Mouse (Mus musculus) CH12.LX (cell line): ENCODE results near the gene Gdf10. TPM values are rescaled to one million over a fixed set of nuclear protein-coding genes. Genes with fewer than 3 reads are reported as not detected.

Experiments
- DNase-seq: peaks from one replicate; pipeline ENCODE4 v3.0.0-alpha.2; 2013; ENCODE audit errors: extremely low read depth
- H3K27ac ChIP-seq: 2 replicates; pipeline ENCODE4 v1.5.1; 2012; ENCODE audit warnings: low read depth, mild to moderate bottlenecking, control low read depth, moderate library complexity; ENCODE audit not compliant: insufficient read depth
- H3K27me3 ChIP-seq: replicated peaks from 2 replicates; pipeline ENCODE3; 2012; ENCODE audit warnings: inconsistent platforms
- H3K36me3 ChIP-seq, 2 experiments: replicated peaks in 1 of 2; 2 replicates each; pipeline versions ENCODE3 to v1.6.1; 2012; ENCODE audit warnings: inconsistent platforms in 1 of 2, low read length in 1 of 2, mild to moderate bottlenecking in 1 of 2, mixed read lengths in 1 of 2, moderate library complexity in 1 of 2; ENCODE audit not compliant: control insufficient read depth in 1 of 2, insufficient read depth in 1 of 2
- H3K4me1 ChIP-seq, 2 experiments: 2 replicates each; pipeline ENCODE4 v1.6.1; 2012; ENCODE audit warnings: inconsistent platforms in 1 of 2, moderate library complexity in 1 of 2; ENCODE audit not compliant: insufficient read depth in 2 of 2, control insufficient read depth in 1 of 2
- H3K4me2 ChIP-seq: 2 replicates; pipeline ENCODE4 v1.6.1; 2012; ENCODE audit warnings: low read depth, mild to moderate bottlenecking, control low read depth; ENCODE audit not compliant: poor library complexity, insufficient read depth, severe bottlenecking
- H3K4me3 ChIP-seq, 3 experiments: fragments of 150-350 bp in 1 of 3; sonication (generic) in 1 of 3; replicated peaks in 1 of 3; 2 replicates each; pipeline versions ENCODE3 to v1.5.1; 2011 to 2012; ENCODE audit warnings: low read depth in 2 of 3, low read length in 2 of 3, mild to moderate bottlenecking in 2 of 3, moderate library complexity in 2 of 3, control low read depth in 1 of 3, improper control_type of control experiment in 1 of 3, inconsistent platforms in 1 of 3, mixed read lengths in 1 of 3; ENCODE audit not compliant: poor library complexity in 1 of 3
- H3K79me2 ChIP-seq: replicated peaks from 2 replicates; pipeline ENCODE4 v1.6.1; 2012; ENCODE audit warnings: mild to moderate bottlenecking, moderate library complexity; ENCODE audit not compliant: control insufficient read depth, poor library complexity, insufficient read depth, severe bottlenecking; ENCODE audit errors: extremely low read depth
- H3K9ac ChIP-seq: 2 replicates; pipeline ENCODE4 v1.6.1; 2012; ENCODE audit warnings: low read depth, mild to moderate bottlenecking, control low read depth, moderate library complexity; ENCODE audit not compliant: insufficient read depth
- H3K9me3 ChIP-seq: replicated peaks from 2 replicates; pipeline ENCODE3; 2012; ENCODE audit warnings: low read length, inconsistent platforms, mixed read lengths
- CTCF ChIP-seq, 2 experiments: IDR thresholded peaks in 1 of 2; conservative IDR thresholded peaks in 1 of 2; 2 replicates each; pipeline ENCODE4 v1.5.1; 2011 to 2012; ENCODE audit warnings: low read depth in 2 of 2, low read length in 2 of 2, improper control_type of control experiment in 1 of 2, inconsistent platforms in 1 of 2, mild to moderate bottlenecking in 1 of 2, moderate library complexity in 1 of 2
- ETS1 ChIP-seq: conservative IDR thresholded peaks from 2 replicates; pipeline ENCODE4 v1.6.1; 2012; ENCODE audit warnings: low read depth, mild to moderate bottlenecking, inconsistent platforms, low read length, improper control_type of control experiment, moderate library complexity
- HCFC1 ChIP-seq: IDR thresholded peaks from 2 replicates; pipeline ENCODE4 v1.6.1; 2012; ENCODE audit warnings: low read depth, mild to moderate bottlenecking, inconsistent platforms, low read length, improper control_type of control experiment
- JUND ChIP-seq: conservative IDR thresholded peaks from 2 replicates; pipeline ENCODE4 v1.6.1; 2011; ENCODE audit warnings: low read depth, low read length, improper control_type of control experiment
- KAT2A ChIP-seq: IDR thresholded peaks from 2 replicates; pipeline ENCODE4 v1.6.1; 2012; ENCODE audit warnings: low read length, improper control_type of control experiment, inconsistent platforms; ENCODE audit not compliant: insufficient replicate concordance
- MAX ChIP-seq: IDR thresholded peaks from 2 replicates; pipeline ENCODE4 v1.6.1; 2011; ENCODE audit warnings: low read length, improper control_type of control experiment
- MEF2A ChIP-seq: IDR thresholded peaks from 2 replicates; pipeline ENCODE4 v1.6.1; 2014; ENCODE audit warnings: low read depth, mild to moderate bottlenecking, inconsistent platforms, low read length, improper control_type of control experiment, borderline replicate concordance
- MXI1 ChIP-seq: IDR thresholded peaks from 2 replicates; pipeline ENCODE4 v1.6.1; 2011; ENCODE audit warnings: mild to moderate bottlenecking, low read depth, low read length, improper control_type of control experiment
- NELFE ChIP-seq: IDR thresholded peaks from 2 replicates; pipeline ENCODE4 v1.6.1; 2011; ENCODE audit warnings: low read depth, low read length, improper control_type of control experiment
- NRF1 ChIP-seq: IDR thresholded peaks from 2 replicates; pipeline ENCODE4 v1.6.1; 2014; ENCODE audit warnings: low read depth, mild to moderate bottlenecking, inconsistent platforms, low read length, improper control_type of control experiment, moderate library complexity
- POLR2AphosphoS2 ChIP-seq: IDR thresholded peaks from 2 replicates; pipeline ENCODE4 v1.6.1; 2011; ENCODE audit warnings: low read depth, low read length, improper control_type of control experiment
- RAD21 ChIP-seq: IDR thresholded peaks from 2 replicates; pipeline ENCODE4 v1.6.1; 2011; ENCODE audit warnings: low read depth, mild to moderate bottlenecking, low read length, improper control_type of control experiment, moderate library complexity
- SIN3A ChIP-seq: IDR thresholded peaks from 2 replicates; pipeline ENCODE4 v1.6.1; 2012; ENCODE audit warnings: low read length, improper control_type of control experiment, inconsistent platforms
- SMC3 ChIP-seq: IDR thresholded peaks from 2 replicates; pipeline ENCODE4 v1.6.1; 2011; ENCODE audit warnings: low read depth, low read length, improper control_type of control experiment
- TCF12 ChIP-seq: IDR thresholded peaks from 2 replicates; pipeline ENCODE4 v1.6.1; 2014; ENCODE audit warnings: low read depth, mild to moderate bottlenecking, inconsistent platforms, low read length, improper control_type of control experiment
- dilution Hi-C: fragments of 300-500 bp; cut with MboI; formaldehyde crosslinking; loops from 2 replicates; pipeline ENCODE4 v1.14.3; 2020; ENCODE audit warnings: low sequenced_read_pairs; ENCODE audit not compliant: extremely low pct_unique_long_range_greater_than_20kb, extremely low pct_ligation_motif_present
- in situ Hi-C: fragments of 300-500 bp; cut with MboI; formaldehyde crosslinking; loops from 3 replicates; pipeline ENCODE4 v1.14.3; 2019; ENCODE audit warnings: low sequenced_read_pairs, low pct_ligation_motif_present, low pct_unique_long_range_greater_than_20kb, mixed read lengths
- polyA plus RNA-seq: library from polyadenylated mRNA; unstranded; fragments of >175 nt; gene quantifications from 2 replicates; pipeline ENCODE4 v1.2.1, GENCODE M21; 2012; ENCODE audit warnings: low read depth; ENCODE audit not compliant: insufficient read length
- total RNA-seq, 2 experiments: library from RNA; depleted of rRNA; stranded (reverse); fragments of 300-350 nt in 1 of 2; fragments of >200 nt in 1 of 2; gene quantifications; 2 replicates each; pipeline ENCODE4 v1.2.3; 2012 to 2014

The Gdf10 gene
- total and polyA plus RNA-seq, 3 experiments, result not detected

GRCm38 (mm10) chr14:33965675-33966074 lies 42.3 kb downstream of the Gdf10 start:
- dilution Hi-C loops, result no loop called here
- DNase-seq, result peak; percentile 11
- H3K79me2 ChIP-seq, result no peaks in the 10 kb centered on the region
- H3K36me3 ChIP-seq, result no peaks in the 10 kb centered on the region
- H3K4me1 ChIP-seq, result 0 out of 4 replicates have a peak, but pooled peaks cover 0 to 2% of the 10 kb centered on the region in 2 experiments
- in situ Hi-C loops, result no loop called here
- H3K27me3 ChIP-seq, result no peaks in the 10 kb centered on the region
- H3K9me3 ChIP-seq, result no peaks in the 10 kb centered on the region
- no peak overlapping the region for H3K4me3 ChIP-seq
- H3K27ac ChIP-seq, result no peak overlapping the region
- H3K4me2 ChIP-seq, result no peak overlapping the region
- TF ChIP-seq HCFC1 (no peak), CTCF (conservative IDR thresholded peaks at IDR 0.05 in 1 of 2, IDR thresholded peaks at IDR 0.05 in 1 of 2; ENCODE audit: low read depth in 2 of 2, low read length in 2 of 2) (peak in 1 of 2 experiments; percentile 34; a peak in 2 of 4 replicates), POLR2AphosphoS2 (no peak), SIN3A (no peak), ETS1 (no peak), MEF2A (no peak), MAX (no peak)
- no peak overlapping the region for H3K9ac ChIP-seq

GRCm38 (mm10) chr14:33972679-33973078 lies 49.3 kb downstream of the Gdf10 start:
- Histone ChIP-seq H3K36me3 (no peaks in the 10 kb centered on the region), H3K4me3 (no peak overlapping the region), H3K27ac (no peak overlapping the region), H3K9me3 (no peaks in the 10 kb centered on the region), H3K9ac (no peak overlapping the region), H3K4me1 (peaks cover 0 to 6% of the 10 kb centered on the region in 2 experiments; a peak in 1 of 4 replicates), H3K79me2 (no peaks in the 10 kb centered on the region), H3K4me2 (no peak overlapping the region), H3K27me3 (peaks cover 4% of the 10 kb centered on the region)
- in situ Hi-C loops (no loop called here), dilution Hi-C loops (no loop called here)
- DNase-seq, result peak; percentile 21
- TF ChIP-seq KAT2A (no peak), RAD21 (peak; percentile 24), NRF1 (no peak), SMC3 (peak; percentile 36), JUND (no peak), NELFE (no peak), CTCF (conservative IDR thresholded peaks at IDR 0.05 in 1 of 2, IDR thresholded peaks at IDR 0.05 in 1 of 2; ENCODE audit: low read depth in 2 of 2, low read length in 2 of 2) (peak in 1 of 2 experiments; percentile 68; a peak in 2 of 4 replicates), MXI1 (no peak), MEF2A (no peak), TCF12 (no peak)
